Mouse (Mus musculus) heart, adult 2 months (tissue): Measurements from ENCODE around the gene Eif4e3. TPM values are rescaled to one million over a fixed set of nuclear protein-coding genes. Genes with fewer than 3 reads are reported as not detected.
A peak's percentile ranks its signal among the peaks of the same experiment; 100 is the strongest.

Experiments used
- DNase-seq, 2 experiments: peaks; one replicate each; pipeline ENCODE4 v3.0.0; 2021
- H3K27ac ChIP-seq: fragments of 200-600 bp; 2 replicates; pipeline ENCODE4 v1.8.1; 2022
- H3K27me3 ChIP-seq: fragments of 200-500 bp; 2 replicates; pipeline ENCODE4 v1.6.1; 2012; ENCODE audit warnings: mild to moderate bottlenecking, low read length, inconsistent platforms, mixed read lengths; ENCODE audit not compliant: control insufficient read depth, insufficient read depth
- H3K36me3 ChIP-seq: fragments of 200-500 bp; 2 replicates; pipeline ENCODE4 v1.6.1; 2012; ENCODE audit warnings: low read length, inconsistent platforms; ENCODE audit not compliant: control insufficient read depth, insufficient read depth
- H3K4me1 ChIP-seq: fragments of 200-500 bp; 2 replicates; pipeline ENCODE4 v1.6.1; 2011; ENCODE audit warnings: low read length; ENCODE audit not compliant: control insufficient read depth, insufficient read depth
- H3K4me3 ChIP-seq: fragments of 200-600 bp; 2 replicates; pipeline ENCODE4 v1.8.1; 2022
- H3K79me2 ChIP-seq: fragments of 200-500 bp; replicated peaks from 2 replicates; pipeline ENCODE4 v1.6.1; 2012; ENCODE audit warnings: mild to moderate bottlenecking, inconsistent platforms, low read length, moderate library complexity, mixed read lengths; ENCODE audit not compliant: control insufficient read depth, insufficient read depth
- H3K9ac ChIP-seq: fragments of 200-500 bp; 2 replicates; pipeline ENCODE4 v1.6.1; 2012; ENCODE audit warnings: low read depth, mild to moderate bottlenecking, control low read depth, inconsistent platforms, low read length, mixed read lengths
- CTCF ChIP-seq: fragments of 200-600 bp; IDR thresholded peaks from 2 replicates; pipeline ENCODE4 v1.8.1; 2022; ENCODE audit warnings: antibody characterized with exemption, mild to moderate bottlenecking, moderate library complexity
- EP300 ChIP-seq: fragments of 200-500 bp; IDR thresholded peaks from 2 replicates; pipeline ENCODE4 v1.6.1; 2011; ENCODE audit warnings: low read depth, low read length, control low read depth; ENCODE audit not compliant: insufficient read depth
- POLR2A ChIP-seq: fragments of 200-500 bp; IDR thresholded peaks from 2 replicates; pipeline ENCODE4 v1.6.1; 2011; ENCODE audit warnings: mild to moderate bottlenecking, low read depth, low read length, control low read depth; ENCODE audit not compliant: insufficient read depth
- WGBS: fragments of 180-500 bp; shearing (Covaris S2); methylation state at CpG from one replicate; pipeline ENCODE4 v1.1.7; 2018; 5-methylcytosine and 5-hydroxymethylcytosine counted together
- intact Hi-C: fragments of 180-260 bp; cut with DNase I; formaldehyde crosslinking; loops from one replicate; pipeline ENCODE4 v1.15.1; 2025
- polyA plus RNA-seq: library from polyadenylated mRNA; depleted of rRNA; stranded (reverse); fragments of >200 nt; gene quantifications from 2 replicates; pipeline ENCODE4 v1.2.3, GENCODE M21; 2012
- total RNA-seq, 2 experiments: library from RNA; stranded (reverse); gene quantifications; 2 replicates each; pipeline ENCODE4 v1.2.3; 2021

Eif4e3 gene
- total and polyA plus RNA-seq, 3 experiments = 24.2 to 45.8 (median 36.6) TPM

DNA sequence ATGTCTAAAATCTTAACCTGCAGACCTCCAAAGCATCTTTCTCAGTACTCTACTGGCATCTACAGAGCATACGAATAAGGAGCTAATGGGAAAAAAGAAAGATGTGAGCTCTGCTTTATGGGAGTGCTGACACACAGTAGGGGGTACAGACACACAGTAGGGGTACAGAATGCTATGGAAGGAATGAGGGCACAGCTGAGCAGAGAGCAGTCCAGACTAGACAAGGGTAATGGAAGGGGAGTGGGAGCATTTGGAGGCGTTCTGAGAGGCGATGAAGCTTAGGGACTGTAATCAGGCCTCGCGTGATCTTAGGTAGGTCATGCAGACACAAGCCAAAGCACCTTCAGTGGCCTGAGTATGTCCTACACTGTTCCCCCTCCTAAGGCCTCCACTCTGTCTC, 17.4 kb upstream of the Eif4e3 start:
- H3K36me3 ChIP-seq = no peaks in the 10 kb centered on the region
- no peaks in the 10 kb centered on the region; the same call in 1 of the 2 replicates for H3K27me3 ChIP-seq
- intact Hi-C loops = no loop called here
- no peak for DNase-seq
- 95% methylated on average over 5 of the region's 5 CpGs for WGBS
- H3K9ac ChIP-seq = no peak overlapping the region
- no peaks in the 10 kb centered on the region for H3K79me2 ChIP-seq
- H3K4me1 ChIP-seq = no peaks in the 10 kb centered on the region
- TF ChIP-seq EP300 (no peak), CTCF (no peak)
- H3K27ac ChIP-seq = no peak overlapping the region
- H3K4me3 ChIP-seq = no peak overlapping the region

DNA sequence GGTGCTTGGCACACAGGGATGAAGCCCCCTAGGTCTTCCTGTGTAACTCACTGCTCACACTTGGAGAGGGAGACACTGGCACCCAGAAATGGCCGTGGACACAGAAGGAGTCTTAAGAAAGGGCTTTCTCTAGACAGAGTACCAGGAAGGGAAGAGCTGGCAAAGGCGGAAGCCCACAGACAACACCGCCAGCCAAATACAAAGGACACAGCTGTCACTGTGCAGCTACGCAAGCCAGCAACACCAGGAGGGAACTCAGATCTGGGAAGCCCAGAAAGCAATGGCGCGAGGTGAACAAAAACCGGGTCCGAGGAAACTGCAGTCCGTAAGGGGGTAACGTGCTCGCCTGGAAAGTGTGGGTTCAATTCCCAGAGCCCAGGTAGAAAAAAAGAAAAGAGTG, 11.5 kb upstream of the Eif4e3 start:
- Histone ChIP-seq H3K4me3 (no peak overlapping the region), H3K27ac (no peak overlapping the region), H3K9ac (no peak overlapping the region), H3K27me3 (no peaks in the 10 kb centered on the region; the same call in 1 of the 2 replicates), H3K4me1 (no peaks in the 10 kb centered on the region), H3K79me2 (no peaks in the 10 kb centered on the region), H3K36me3 (no peaks in the 10 kb centered on the region)
- 75% methylated on average over 11 of the region's 11 CpGs for WGBS
- DNase-seq = no peak
- intact Hi-C loops = no loop called here
- TF ChIP-seq POLR2A = no peak
- TF ChIP-seq CTCF = no peak
- no peak for TF ChIP-seq EP300

DNA sequence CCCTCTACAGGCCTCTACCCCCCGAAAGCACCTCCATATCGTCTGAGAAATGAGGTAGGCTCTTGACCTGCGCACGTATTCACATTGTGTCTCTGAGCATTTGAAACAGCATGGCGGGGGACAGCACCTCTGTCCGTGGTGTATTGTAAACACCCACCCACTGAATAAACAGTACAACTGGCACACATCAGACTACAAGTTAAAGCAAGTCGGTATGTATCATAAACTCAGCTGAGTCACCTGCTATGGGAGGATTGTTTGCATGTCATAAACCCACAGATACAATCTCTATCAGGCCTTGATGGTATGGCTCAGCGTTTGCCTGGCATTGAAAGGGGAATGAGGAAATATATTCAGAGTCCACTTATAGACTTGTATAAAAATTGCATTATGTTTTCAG, 10.8 kb upstream of the Eif4e3 start:
- no peak overlapping the region for H3K27ac ChIP-seq
- no peak for DNase-seq
- no peaks in the 10 kb centered on the region for H3K36me3 ChIP-seq
- WGBS = 87% methylated on average over 8 of the region's 8 CpGs
- no peaks in the 10 kb centered on the region for H3K79me2 ChIP-seq
- no peaks in the 10 kb centered on the region for H3K4me1 ChIP-seq
- TF ChIP-seq EP300 (no peak), POLR2A (no peak), CTCF (no peak)
- no peak overlapping the region for H3K9ac ChIP-seq
- no peaks in the 10 kb centered on the region; the same call in 1 of the 2 replicates for H3K27me3 ChIP-seq
- H3K4me3 ChIP-seq = no peak overlapping the region
- intact Hi-C loops = no loop called here

DNA sequence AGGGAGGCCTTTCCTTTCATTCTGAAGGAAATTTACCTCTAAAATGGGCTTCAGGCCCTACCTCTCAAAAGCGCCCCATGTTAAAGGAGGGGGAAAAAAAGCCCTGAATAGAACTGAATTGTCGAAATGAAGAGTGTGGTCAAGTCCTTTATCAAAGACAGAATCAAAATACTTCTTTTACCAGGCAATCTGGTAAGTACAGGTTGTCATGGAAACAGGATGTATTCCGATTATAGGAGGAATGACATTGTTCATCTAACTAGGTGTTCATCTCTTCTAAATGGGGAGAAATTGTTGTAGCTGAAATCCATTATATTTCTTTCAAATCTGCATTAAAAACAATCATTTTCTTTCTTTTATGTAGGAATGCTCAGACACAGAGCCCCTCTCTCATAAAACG, 7.9 kb upstream of the Eif4e3 start:
- Histone ChIP-seq H3K79me2 (no peaks in the 10 kb centered on the region), H3K36me3 (no peaks in the 10 kb centered on the region), H3K9ac (no peak overlapping the region), H3K27me3 (no peaks in the 10 kb centered on the region), H3K4me3 (no peak overlapping the region), H3K4me1 (no peaks in the 10 kb centered on the region; the same call in 1 of the 2 replicates), H3K27ac (no peak overlapping the region)
- intact Hi-C loops = loop anchor here (5.0 kb wide), 1 partner anchor 108 kb away; no protein-coding TSS in a partner anchor
- TF ChIP-seq POLR2A (no peak), EP300 (no peak), CTCF (no peak)
- DNase-seq = no peak
- WGBS = 82% methylated on average over 4 of the region's 4 CpGs

GRCm38 (mm10) chr6:99671768-99672167, 5.2 kb upstream of the Eif4e3 start:
- no peak for DNase-seq
- 59% methylated on average over 3 of the region's 3 CpGs for WGBS
- intact Hi-C loops = loop anchor here (5.0 kb wide), 1 partner anchor 111 kb away; no protein-coding TSS in a partner anchor
- Histone ChIP-seq H3K27ac (no peak overlapping the region), H3K4me3 (no peak overlapping the region), H3K4me1 (peaks cover 2% of the 10 kb centered on the region), H3K79me2 (no peaks in the 10 kb centered on the region), H3K9ac (no peak overlapping the region), H3K27me3 (no peaks in the 10 kb centered on the region), H3K36me3 (no peaks in the 10 kb centered on the region)
- no peak for TF ChIP-seq POLR2A
- peak; percentile 23; the same call in 1 of the 2 replicates for TF ChIP-seq CTCF
- no peak for TF ChIP-seq EP300

DNA sequence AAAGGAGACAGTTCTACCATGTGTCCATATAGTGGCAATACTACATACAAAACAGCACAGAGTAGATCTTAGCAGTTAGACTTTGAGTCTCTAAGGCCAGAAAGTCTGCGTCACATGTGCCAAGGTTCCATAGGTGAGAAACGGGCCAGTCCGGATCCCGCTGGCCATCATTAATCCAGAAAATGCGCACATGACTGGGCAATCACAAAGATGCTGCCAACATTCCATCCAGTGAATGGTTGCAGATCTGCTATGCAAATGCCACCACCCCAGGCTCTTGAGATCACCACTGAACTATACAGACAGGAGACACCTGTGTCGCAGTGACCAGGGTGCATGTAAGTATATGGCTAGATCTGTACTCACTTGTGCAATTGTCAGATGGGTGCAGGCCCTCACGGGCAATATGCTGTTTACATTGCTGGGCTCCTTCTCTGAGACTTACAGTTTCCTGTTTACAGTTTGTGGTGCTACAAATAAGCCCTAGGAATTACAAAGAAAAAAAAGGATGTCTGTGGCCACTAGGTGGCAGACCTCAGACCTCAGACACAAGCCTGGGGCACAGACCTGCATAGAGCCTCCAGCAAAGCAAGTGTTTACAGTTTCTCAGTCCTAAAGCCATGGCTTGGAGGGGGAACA, 4.0 kb upstream of the Eif4e3 start:
- intact Hi-C loops = loop anchor here (5.0 kb wide), 1 partner anchor 112 kb away; no protein-coding TSS in a partner anchor
- H3K4me1 ChIP-seq = peaks cover 2% of the 10 kb centered on the region
- H3K4me3 ChIP-seq = no peak overlapping the region
- 76% methylated on average over 7 of the region's 7 CpGs for WGBS
- H3K9ac ChIP-seq = no peak overlapping the region
- H3K36me3 ChIP-seq = no peaks in the 10 kb centered on the region
- no peaks in the 10 kb centered on the region for H3K27me3 ChIP-seq
- peak; percentile 38 to 43 for DNase-seq
- no peak overlapping the region for H3K27ac ChIP-seq
- no peaks in the 10 kb centered on the region for H3K79me2 ChIP-seq
- no peak for TF ChIP-seq EP300
- TF ChIP-seq CTCF = peak; percentile 90
